Mouse (Mus musculus) bone marrow macrophage, adult 2 months (primary cell): ENCODE measurements around the gene Gm47959. TPM values are rescaled to one million over a fixed set of nuclear protein-coding genes. Genes with fewer than 3 reads are reported as not detected.
A peak's percentile ranks its signal among the peaks of the same experiment; 100 is the strongest.

ENCODE experiments used
- H3K27ac ChIP-seq: 2 replicates; pipeline ENCODE4 v1.5.1; 2012; ENCODE audit warnings: low read depth, low read length; ENCODE audit not compliant: insufficient read depth
- H3K4me1 ChIP-seq: 2 replicates; pipeline ENCODE4 v1.6.1; 2012; ENCODE audit warnings: low read length; ENCODE audit not compliant: control insufficient read depth, insufficient read depth
- H3K4me3 ChIP-seq: 2 replicates; pipeline ENCODE4 v1.5.1; 2012; ENCODE audit warnings: mild to moderate bottlenecking, low read length, moderate library complexity; ENCODE audit not compliant: insufficient read depth
- CTCF ChIP-seq: IDR thresholded peaks from 2 replicates; pipeline ENCODE4 v1.5.1; 2012; ENCODE audit warnings: low read depth, mild to moderate bottlenecking, low read length, moderate library complexity
- POLR2A ChIP-seq: IDR thresholded peaks from 2 replicates; pipeline ENCODE4 v1.6.1; 2012; ENCODE audit warnings: mild to moderate bottlenecking, low read depth, low read length, borderline replicate concordance
- polyA plus RNA-seq: library from polyadenylated mRNA; stranded (reverse); fragments of >200 nt; gene quantifications from 2 replicates; pipeline ENCODE4 v1.2.4, GENCODE M21; 2012; ENCODE audit not compliant: missing spikeins, insufficient read depth, insufficient read length

Gm47959 gene
- polyA plus RNA-seq, 1 experiment = not detected

GRCm38 (mm10) chr1:83016556-83016955 is 16.2 kb downstream of the Gm47959 start:
- TF ChIP-seq CTCF = no peak
- no peak for TF ChIP-seq POLR2A
- Histone ChIP-seq H3K4me1 (no peaks in the 10 kb centered on the region), H3K27ac (no peak overlapping the region), H3K4me3 (no peak overlapping the region)

DNA sequence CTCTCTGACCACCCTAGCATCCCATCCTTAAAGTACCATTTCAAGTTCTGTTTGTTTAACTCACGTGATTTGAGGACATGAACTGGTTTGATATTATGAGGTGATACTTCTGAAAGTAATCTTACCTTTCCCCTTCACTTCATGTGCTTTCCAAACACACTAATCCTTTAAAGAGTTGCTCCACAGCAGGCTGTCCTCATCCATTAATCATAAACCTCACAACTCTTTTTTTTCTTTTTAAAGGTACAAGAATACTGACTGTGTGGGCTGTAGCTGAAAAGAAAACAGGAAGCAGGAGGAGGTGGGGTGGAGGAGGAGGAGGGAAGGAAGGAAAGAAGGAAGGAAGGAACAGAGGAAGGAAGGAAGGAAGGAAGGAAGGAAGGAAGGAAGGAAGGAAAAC is 31.6 kb downstream of the Gm47959 start:
- no peak overlapping the region for H3K4me3 ChIP-seq
- no peaks in the 10 kb centered on the region for H3K4me1 ChIP-seq
- TF ChIP-seq POLR2A = no peak
- TF ChIP-seq CTCF = no peak
- no peak overlapping the region for H3K27ac ChIP-seq

DNA sequence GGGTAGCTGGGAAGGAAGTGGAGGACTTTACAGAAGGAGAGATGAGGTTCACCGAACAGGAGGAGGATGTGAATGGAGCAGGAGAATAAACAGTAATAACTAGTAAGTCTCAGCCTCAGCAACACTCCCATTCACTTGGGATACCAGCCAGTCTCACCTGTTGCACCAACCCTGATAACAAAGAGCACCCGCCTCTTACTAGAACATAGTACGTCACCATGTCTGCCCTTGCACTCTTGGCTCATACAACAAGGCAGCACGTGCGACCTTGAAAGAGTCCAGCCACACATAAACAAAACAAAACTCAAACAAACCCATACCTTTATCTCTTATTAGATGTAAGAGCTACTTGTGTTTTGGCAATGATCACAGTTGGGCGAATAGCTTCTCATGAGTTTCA is 32.2 kb downstream of the Gm47959 start:
- TF ChIP-seq POLR2A (no peak), CTCF (no peak)
- Histone ChIP-seq H3K27ac (no peak overlapping the region), H3K4me3 (no peak overlapping the region), H3K4me1 (no peaks in the 10 kb centered on the region)

- Histone ChIP-seq H3K4me1 (no peaks in the 10 kb centered on the region), H3K27ac (no peak overlapping the region), H3K4me3 (no peak overlapping the region)
- TF ChIP-seq CTCF (no peak), POLR2A (no peak)
Measured at GRCm38 (mm10) chr1:83034509-83034908, 34.2 kb downstream of the Gm47959 start.

DNA sequence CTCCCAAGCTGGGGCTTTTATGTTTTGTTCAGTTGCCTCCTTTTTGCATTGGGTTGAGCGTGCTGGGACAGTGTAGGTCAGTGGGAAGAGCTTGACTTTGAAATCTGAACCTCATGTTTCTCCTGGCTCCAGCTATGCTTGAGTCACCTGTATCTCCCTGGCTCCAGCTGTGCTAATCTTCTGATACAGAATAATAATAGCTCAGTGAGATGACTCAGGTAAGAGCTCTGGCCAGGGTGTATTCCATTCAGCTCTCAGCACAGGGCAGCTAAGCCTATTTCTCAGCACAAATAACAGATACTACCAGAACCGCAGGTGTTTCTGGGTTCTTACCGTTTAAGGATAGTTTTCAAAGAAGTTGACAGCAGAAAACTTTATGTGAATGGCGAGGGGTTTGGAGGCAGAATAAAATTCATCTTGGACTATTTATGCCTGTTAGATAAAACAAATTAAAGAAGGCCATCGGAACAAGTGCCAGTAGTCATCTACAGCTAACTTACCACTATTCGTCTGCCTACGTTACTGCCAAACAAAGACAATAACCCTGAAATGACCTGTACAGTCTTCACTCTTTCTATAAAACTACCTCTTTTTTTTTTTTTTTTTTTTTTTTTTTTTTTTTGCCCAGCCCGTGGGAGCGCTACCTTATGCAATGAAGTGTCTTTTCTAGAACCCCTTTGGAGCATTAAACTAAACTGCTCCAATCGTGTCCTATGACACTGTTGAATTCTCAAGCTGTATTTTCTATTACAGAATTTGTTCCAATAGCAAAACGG is 36.7 kb downstream of the Gm47959 start:
- no peaks in the 10 kb centered on the region for H3K4me1 ChIP-seq
- no peak overlapping the region for H3K27ac ChIP-seq
- TF ChIP-seq CTCF = no peak
- TF ChIP-seq POLR2A = no peak
- no peak overlapping the region for H3K4me3 ChIP-seq

DNA sequence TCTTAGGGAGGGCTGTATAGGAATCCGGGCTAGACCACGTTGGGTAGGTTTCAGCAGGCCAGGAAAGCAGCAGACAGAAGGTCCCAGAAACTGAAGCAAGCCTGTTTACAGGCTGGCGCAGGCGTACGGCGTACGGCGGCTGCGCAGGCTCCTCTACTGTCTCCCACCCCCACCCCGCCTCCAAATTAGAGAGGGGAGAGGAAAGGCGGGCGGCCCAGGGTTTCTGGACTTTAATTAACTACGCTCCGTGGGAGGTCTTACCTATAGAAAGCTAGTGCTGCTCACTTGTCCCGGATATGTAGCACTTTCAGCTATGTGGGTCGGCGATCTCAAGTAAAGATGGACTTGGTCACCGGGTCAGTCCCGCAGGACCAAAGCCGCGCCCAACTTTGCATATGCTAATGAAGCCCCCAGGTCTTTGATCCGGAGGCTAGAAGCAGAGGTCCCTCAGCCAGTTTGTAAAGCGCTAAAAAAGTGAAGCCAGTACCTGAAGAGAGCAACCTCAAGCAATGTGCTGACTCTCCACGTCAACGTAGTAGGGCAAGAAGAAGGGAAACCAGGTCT is 37.8 kb downstream of the Gm47959 start, which contains the start of gene Slc19a3:
Slc19a3 (minus strand) TSS at position 340 of the 564 bp plus-strand sequence.
- Histone ChIP-seq H3K4me3 (peak within 1 kb of the TSS; percentile 42), H3K4me1 (no peaks in the 10 kb centered on the region), H3K27ac (no peak within 1 kb of the TSS)
- TF ChIP-seq POLR2A = no peak

GRCm38 (mm10) chr1:83039080-83039479 is 38.7 kb downstream of the Gm47959 start:
- TF ChIP-seq CTCF (no peak), POLR2A (no peak)
- H3K4me3 ChIP-seq = no peak overlapping the region
- no peak overlapping the region for H3K27ac ChIP-seq
- no peaks in the 10 kb centered on the region for H3K4me1 ChIP-seq

DNA sequence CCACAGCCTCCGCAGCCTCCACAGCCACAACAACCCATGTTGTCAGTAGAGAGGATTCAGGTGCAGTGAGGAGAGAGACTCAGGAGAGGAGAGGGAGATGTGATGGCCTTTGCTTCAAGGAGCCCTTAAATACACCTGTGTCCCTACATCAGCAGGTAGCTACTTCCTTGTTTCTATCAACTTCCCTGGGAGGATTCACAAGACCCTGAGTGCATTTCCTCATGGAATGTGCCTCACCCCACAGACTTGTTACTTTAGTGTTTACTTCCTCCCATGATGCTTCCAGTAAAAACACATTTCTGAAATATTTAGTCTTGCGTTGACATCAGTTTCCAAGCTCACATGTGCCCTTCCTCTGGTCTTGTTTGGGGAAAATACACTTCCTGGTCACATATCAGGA is 42.0 kb downstream of the Gm47959 start, which contains the start of gene Krtap28-10:
Krtap28-10 (minus strand) TSS at position 101 of the 400 bp plus-strand sequence.
- no peak for TF ChIP-seq CTCF
- TF ChIP-seq POLR2A = no peak
- H3K27ac ChIP-seq = no peak within 1 kb of the TSS
- H3K4me1 ChIP-seq = peaks cover 3% of the 10 kb centered on the region; the same call in 1 of the 2 replicates
- H3K4me3 ChIP-seq = no peak within 1 kb of the TSS

DNA sequence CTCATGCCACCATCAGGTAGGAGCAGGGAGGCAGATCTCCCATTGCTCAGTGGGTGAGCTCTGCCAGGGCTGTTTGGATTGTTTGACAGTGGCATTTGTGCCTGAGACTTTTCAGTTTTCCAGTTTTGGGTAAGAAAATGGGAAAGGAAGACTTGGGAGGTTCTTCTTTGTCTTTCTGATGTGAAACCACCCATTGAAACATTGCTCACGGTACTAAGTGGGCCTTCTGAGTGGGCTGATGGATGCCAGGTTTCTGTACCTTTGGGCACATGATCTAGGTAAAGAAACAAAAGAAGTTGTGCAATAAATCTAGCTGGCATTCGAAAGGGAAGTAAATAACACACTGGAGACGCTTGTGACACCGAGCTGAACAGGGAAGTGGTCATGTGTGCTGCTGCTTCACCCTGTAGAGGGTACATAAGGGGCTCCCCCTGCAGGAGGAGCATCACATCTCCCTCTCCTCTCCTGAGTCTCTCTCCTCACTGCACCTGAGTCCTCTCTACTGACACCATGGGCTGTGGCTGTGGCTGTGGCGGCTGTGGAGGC is 44.6 kb downstream of the Gm47959 start, which contains the start of gene Gm47969:
Gm47969 (plus strand) TSS at position 51 of the 546 bp plus-strand sequence.
- peaks cover 3% of the 10 kb centered on the region; the same call in 1 of the 2 replicates for H3K4me1 ChIP-seq
- H3K4me3 ChIP-seq = no peak within 1 kb of the TSS
- no peak for TF ChIP-seq POLR2A
- TF ChIP-seq CTCF = no peak
- H3K27ac ChIP-seq = no peak within 1 kb of the TSS

Other genes starting within 250 kb of the Gm47959 start
- not detected in 2 replicates for gene Tm4sf20, start 232.1 kb upstream of the Gm47959 start, polyA plus RNA-seq
- gene Gm47791, start 229.3 kb upstream of the Gm47959 start, polyA plus RNA-seq = not detected in 2 replicates
- 31.8 and 38.3 TPM in 2 replicates for gene Agfg1, start 161.1 kb upstream of the Gm47959 start, polyA plus RNA-seq
- gene A030005L19Rik, start 87.2 kb upstream of the Gm47959 start, polyA plus RNA-seq = 1.6 and 2.0 TPM in 2 replicates
- not detected in 2 replicates for gene A030014E15Rik, start 75.6 kb upstream of the Gm47959 start, polyA plus RNA-seq
- not detected in 2 replicates for gene Gm6217, start 69.1 kb upstream of the Gm47959 start, polyA plus RNA-seq
- not detected in 2 replicates for gene A030003K21Rik, start 57.2 kb upstream of the Gm47959 start, polyA plus RNA-seq
- not detected in 2 replicates for gene Gm7544, start 44.5 kb upstream of the Gm47959 start, polyA plus RNA-seq
- gene Gm47955, start 40.3 kb upstream of the Gm47959 start, polyA plus RNA-seq = not detected in 2 replicates
- gene Slc19a3, start 37.9 kb downstream of the Gm47959 start, polyA plus RNA-seq = not detected in 2 replicates
- gene Krtap28-10, start 41.9 kb downstream of the Gm47959 start, polyA plus RNA-seq = not detected in 2 replicates
- not detected in 2 replicates for gene Gm47969, start 44.4 kb downstream of the Gm47959 start, polyA plus RNA-seq
- gene A030005K14Rik, start 58.8 kb downstream of the Gm47959 start, polyA plus RNA-seq = not detected in 2 replicates
- gene Krtap28-13, start 60.4 kb downstream of the Gm47959 start, polyA plus RNA-seq = not detected in 2 replicates
- not detected in 2 replicates for gene Ccl20, start 116.2 kb downstream of the Gm47959 start, polyA plus RNA-seq
- gene Daw1, start 159.2 kb downstream of the Gm47959 start, polyA plus RNA-seq = not detected in 2 replicates